Mouse (Mus musculus) lung, adult 2 months (tissue): ENCODE results near the gene Clpx. TPM values are rescaled to one million over a fixed set of nuclear protein-coding genes. Genes with fewer than 3 reads are reported as not detected.
A peak's percentile ranks its signal among the peaks of the same experiment; 100 is the strongest.

ENCODE experiments used
- DNase-seq: peaks from one replicate; pipeline ENCODE4 v3.0.0; 2022
- H3K4me1 ChIP-seq: fragments of 200-500 bp; 2 replicates; pipeline ENCODE4 v1.6.1; 2011; ENCODE audit warnings: low read length; ENCODE audit not compliant: control insufficient read depth, insufficient read depth
- H3K4me3 ChIP-seq: fragments of 200-500 bp; replicated peaks from 2 replicates; pipeline ENCODE3; 2011; ENCODE audit warnings: low read depth, mild to moderate bottlenecking, control low read depth, low read length; ENCODE audit errors: extremely low read depth
- CTCF ChIP-seq: fragments of 200-500 bp; IDR thresholded peaks from 2 replicates; pipeline ENCODE4 v1.5.1; 2011; ENCODE audit warnings: mild to moderate bottlenecking, low read length, control low read depth; ENCODE audit not compliant: insufficient read depth
- POLR2A ChIP-seq: fragments of 200-500 bp; IDR thresholded peaks from 2 replicates; pipeline ENCODE4 v1.6.1; 2011; ENCODE audit warnings: low read depth, mild to moderate bottlenecking, control low read depth, low read length, borderline replicate concordance; ENCODE audit errors: extremely low read depth
- WGBS: fragments of 180-500 bp; shearing (Covaris S2); methylation state at CpG from one replicate; pipeline ENCODE4 v1.1.7; 2018; 5-methylcytosine and 5-hydroxymethylcytosine counted together
- polyA plus RNA-seq: library from polyadenylated mRNA; depleted of rRNA; stranded (reverse); fragments of >200 nt; gene quantifications from 2 replicates; pipeline ENCODE4 v1.2.3, GENCODE M21; 2012

Clpx gene
- polyA plus RNA-seq, 1 experiment: 10.5 TPM

GRCm38 (mm10) chr9:65289988-65290387 lies 4.1 kb upstream of the Clpx start:
- Histone ChIP-seq H3K4me1 (peaks cover 3% of the 10 kb centered on the region), H3K4me3 (no peak overlapping the region)
- 91% methylated on average over 4 of the region's 4 CpGs for WGBS
- TF ChIP-seq CTCF (no peak), POLR2A (no peak)
- no peak for DNase-seq

- TF ChIP-seq CTCF (no peak), POLR2A (no peak)
- Histone ChIP-seq H3K4me3 (no peak overlapping the region), H3K4me1 (peaks cover 9% of the 10 kb centered on the region)
- no peak for DNase-seq
- WGBS: 73% methylated on average over 3 of the region's 3 CpGs
Measured at GRCm38 (mm10) chr9:65292421-65292820, 1.6 kb upstream of the Clpx start.

DNA sequence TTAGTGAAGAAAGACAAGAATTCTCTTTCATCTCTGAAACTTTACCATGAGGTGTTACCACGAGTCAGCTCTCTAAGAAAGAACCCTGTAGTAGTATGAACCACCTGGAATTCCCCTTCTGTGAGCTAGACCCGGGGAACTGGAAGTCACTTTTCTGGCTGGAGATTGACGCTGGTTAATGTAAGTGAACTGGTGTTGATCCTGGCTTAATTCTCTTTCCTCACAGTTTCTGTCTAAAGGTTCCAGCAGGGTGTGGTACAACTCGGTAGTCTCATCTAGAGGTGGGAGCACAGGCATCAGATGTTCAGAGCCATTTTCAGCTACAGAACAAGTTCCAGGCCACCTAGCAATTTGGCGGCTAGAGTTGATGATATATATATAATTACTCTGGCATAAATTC lies 941 bp upstream of the Clpx start:
- TF ChIP-seq POLR2A: no peak
- Histone ChIP-seq H3K4me3 (peak overlapping the region; percentile 36), H3K4me1 (peaks cover 9% of the 10 kb centered on the region)
- WGBS: 6% methylated on average over 5 of the region's 5 CpGs
- DNase-seq: no peak

DNA sequence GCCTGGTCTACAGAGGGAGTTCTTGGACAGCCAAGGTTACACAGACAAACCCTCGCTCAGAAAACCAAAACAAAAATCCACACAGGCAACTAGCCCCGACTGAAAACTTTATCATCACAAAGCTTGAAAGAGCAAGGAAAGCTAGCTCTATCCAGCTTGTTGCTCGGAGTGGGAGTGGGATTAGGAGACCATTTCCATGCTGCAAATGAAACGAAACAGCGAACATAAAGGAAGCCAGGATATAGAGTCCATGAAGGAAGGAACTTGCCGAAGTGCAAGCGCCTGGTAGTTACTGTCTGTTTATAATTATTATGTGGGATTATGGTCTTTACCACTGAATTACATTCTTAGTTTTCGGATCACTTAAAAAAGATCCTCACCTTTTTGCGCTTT lies 484 bp upstream of the Clpx start:
- no peak for DNase-seq
- H3K4me1 ChIP-seq: peaks cover 9% of the 10 kb centered on the region
- TF ChIP-seq POLR2A (no peak), CTCF (no peak)
- H3K4me3 ChIP-seq: peak overlapping the region; percentile 88
- under 1% methylated on average over 9 of the region's 9 CpGs for WGBS

DNA sequence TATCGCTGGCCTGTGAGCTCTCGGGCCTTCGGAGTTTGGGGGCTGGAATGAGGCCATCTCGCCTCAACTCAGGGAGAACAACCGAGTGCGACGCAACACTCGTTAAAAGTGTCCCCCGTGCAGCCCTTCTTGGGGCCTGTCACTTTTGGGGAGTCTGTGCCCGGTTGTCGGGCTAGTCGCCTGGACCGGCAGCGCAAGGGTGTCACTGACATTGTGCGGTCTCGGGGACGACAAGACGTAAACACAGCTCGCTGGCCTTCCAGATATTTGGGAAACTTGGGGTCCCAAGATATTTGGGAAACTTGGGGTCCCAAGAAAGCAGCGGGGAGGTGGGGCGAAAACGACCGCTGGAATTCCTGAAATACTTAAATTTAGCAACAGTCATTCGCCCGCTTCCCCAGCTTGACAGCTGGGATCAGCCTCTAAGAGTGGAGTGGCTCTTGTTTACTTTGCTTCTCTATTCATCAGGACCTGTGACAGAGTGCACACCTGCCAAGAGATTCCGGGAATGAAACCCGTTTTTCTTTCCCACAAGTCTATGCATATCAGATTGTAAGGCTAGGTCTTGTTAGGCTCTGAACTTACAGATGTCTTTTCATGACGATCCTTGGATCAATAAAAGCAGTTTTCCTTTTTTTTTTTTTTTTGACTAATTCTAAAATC lies 787 bp downstream of the Clpx start:
- peak; percentile 10 for DNase-seq
- no peak for TF ChIP-seq POLR2A
- Histone ChIP-seq H3K4me3 (peak overlapping the region; percentile 94), H3K4me1 (peaks cover 12% of the 10 kb centered on the region)
- 1% methylated on average over 28 of the region's 28 CpGs for WGBS

- H3K4me3 ChIP-seq: no peak overlapping the region
- H3K4me1 ChIP-seq: peaks cover 12% of the 10 kb centered on the region
- no peak for DNase-seq
- WGBS: 87% methylated on average over 2 of the region's 2 CpGs
- no peak for TF ChIP-seq POLR2A
- TF ChIP-seq CTCF: no peak
Measured at GRCm38 (mm10) chr9:65297056-65297455, 3.0 kb downstream of the Clpx start.

DNA sequence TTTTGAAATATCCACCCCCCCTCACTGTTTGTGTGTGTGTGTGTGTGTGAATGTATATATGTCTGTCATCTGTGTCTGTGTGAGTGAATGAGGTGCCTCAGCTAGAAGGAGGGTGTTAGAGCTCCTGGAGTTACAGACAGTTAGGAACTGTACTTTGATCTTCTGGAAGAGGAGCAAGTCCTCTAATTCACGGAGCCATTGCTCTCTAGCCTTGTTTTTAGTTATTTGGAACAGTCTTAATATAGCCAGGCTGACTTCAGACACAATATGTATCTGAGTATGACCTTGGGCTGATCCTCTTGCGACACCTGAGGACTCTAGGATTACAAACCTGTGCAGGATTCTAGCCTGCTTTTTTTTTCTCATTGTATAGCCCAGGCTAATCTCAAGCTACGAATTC lies 4.7 kb downstream of the Clpx start:
- WGBS: 72% methylated on average over 3 of the region's 3 CpGs

DNA sequence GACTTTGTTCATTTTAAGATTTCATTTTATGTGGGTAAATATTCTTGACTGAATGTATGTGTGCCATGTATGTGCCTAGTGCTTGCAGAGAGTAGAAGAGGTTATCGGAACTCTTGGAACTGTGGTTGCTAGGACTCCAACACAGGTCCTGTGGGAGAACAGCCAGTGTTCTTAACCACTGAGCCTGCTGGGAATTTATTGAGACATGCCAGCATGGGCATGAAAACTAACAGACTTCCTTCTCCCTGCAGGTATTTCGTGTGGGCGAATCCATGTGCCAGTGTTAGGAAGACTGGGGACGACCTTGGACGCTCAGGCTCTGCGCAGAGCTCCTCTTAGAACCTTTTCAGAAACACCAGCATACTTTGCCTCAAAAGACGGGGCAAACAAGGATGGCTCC lies 5.6 kb downstream of the Clpx start:
- no peak for DNase-seq
- WGBS: 97% methylated on average over 7 of the region's 7 CpGs
- no peak for TF ChIP-seq CTCF
- TF ChIP-seq POLR2A: no peak
- Histone ChIP-seq H3K4me1 (peaks cover 12% of the 10 kb centered on the region), H3K4me3 (no peak overlapping the region)

More for the DNA sequence above, 4.7 kb downstream of the Clpx start:
- peaks cover 9% of the 10 kb centered on the region for H3K4me1 ChIP-seq
- no peak overlapping the region for H3K4me3 ChIP-seq
- TF ChIP-seq CTCF (no peak), POLR2A (no peak)
- no peak for DNase-seq

DNA sequence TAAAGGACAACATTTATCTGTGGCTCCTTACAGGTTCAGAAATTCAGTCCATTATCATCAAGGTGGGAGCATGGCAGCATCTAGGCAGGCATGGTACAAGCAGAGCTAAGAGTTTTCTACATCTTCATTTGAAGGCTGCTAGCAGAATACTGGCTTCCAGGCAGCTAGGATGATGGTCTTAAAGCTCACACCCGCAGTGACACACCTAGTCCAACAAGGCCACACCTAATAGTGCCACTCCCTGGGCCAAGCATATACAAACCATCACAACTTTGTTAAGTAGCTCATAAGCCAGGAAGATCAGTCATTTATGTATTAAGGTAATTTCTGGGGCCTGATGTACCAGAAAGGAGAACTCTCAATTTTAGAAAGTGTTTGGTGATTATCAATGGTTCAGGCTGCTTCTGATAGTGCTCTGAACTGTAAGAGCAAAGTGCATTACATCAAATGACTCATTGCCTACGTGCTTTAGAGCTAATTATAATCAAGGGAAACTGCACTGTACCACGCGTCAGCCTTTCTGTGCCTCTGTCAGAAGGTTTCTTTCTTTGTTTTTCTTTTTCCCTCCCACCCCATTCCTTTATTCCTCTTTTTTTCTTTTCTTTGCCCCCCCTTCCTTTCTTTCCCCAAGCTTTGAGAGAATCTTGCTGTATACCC lies 8.4 kb downstream of the Clpx start:
- no peak for DNase-seq
- Histone ChIP-seq H3K4me3 (no peak overlapping the region), H3K4me1 (peaks cover 8% of the 10 kb centered on the region)
- no peak for TF ChIP-seq POLR2A
- TF ChIP-seq CTCF: no peak
- 89% methylated on average over 4 of the region's 4 CpGs for WGBS

GRCm38 (mm10) chr9:65303586-65303985 lies 9.5 kb downstream of the Clpx start:
- H3K4me3 ChIP-seq: no peak overlapping the region
- DNase-seq: no peak
- TF ChIP-seq CTCF: no peak
- no peak for TF ChIP-seq POLR2A
- H3K4me1 ChIP-seq: peaks cover 8% of the 10 kb centered on the region
- WGBS: 55% methylated on average over 4 of the region's 4 CpGs
